Mouse (Mus musculus) right cerebral cortex, postnatal 14 days (tissue): ENCODE results near the gene Stx4a.
A peak's percentile ranks its signal among the peaks of the same experiment; 100 is the strongest.
"Not testable (repeated sequence)": the region's sequence is repeated elsewhere in the genome, so short reads cannot be mapped to it uniquely, and the experiment has no call there.

Source experiments
- DNase-seq: peaks from one replicate; pipeline ENCODE4 v3.0.0; 2022

Gene Stx4a

GRCm38 (mm10) chr7:127824176-127824871 lies at the start of gene Stx4a, which contains the start of gene Stx1b:
TSS of gene Stx4a (plus strand) at chr7:127824294.
TSS of gene Stx1b (minus strand) at chr7:127824549.
- DNase-seq = peak; percentile 88

DNA sequence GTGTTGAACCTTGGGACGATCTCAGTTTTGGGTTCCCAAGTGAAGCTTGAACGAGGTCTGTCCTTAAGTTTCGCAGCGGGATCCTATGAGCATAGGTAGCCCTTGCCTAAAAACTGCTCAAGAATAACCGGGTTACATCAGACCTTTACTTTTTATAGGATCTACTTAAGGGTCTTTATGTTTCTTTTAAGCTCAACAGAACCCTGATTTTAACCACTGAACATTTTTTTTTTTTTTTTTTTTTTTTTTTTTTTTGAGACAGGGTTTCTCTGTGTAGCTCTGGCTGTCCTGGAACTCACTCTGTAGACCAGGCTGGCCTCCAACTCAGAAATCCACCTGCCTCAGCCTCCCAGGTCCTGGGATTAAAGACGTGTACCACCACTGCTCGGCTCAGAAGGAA lies 48.3 kb upstream of the Stx4a start:
- not testable (repeated sequence) for DNase-seq

DNA sequence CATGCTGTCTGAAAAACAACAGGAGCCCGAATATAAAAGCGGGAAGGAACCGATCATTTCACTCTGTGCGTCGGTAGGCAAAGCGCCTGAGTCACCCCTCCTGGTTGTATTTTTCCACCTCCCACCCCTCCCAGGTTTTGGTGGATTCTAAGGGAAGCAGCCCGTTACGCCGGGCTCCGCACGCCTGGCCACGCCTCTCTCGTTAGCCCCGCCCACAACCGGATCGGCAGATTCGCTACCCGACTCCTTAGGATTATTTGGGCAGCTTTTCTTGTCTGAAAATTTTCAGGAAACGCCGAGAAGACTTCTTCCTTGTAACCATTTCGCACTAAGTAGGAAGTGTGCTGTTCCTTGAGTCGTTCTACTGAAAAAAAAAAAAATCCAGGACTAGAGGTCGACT lies 47.7 kb upstream of the Stx4a start, which contains the start of gene Setd1a:
TSS of gene Setd1a (plus strand) at position 245 of the 400 bp plus-strand sequence.
- DNase-seq = peak; percentile 91

- peak; percentile 97 for DNase-seq
Measured at GRCm38 (mm10) chr7:127776878-127777473, 47.1 kb upstream of the Stx4a start.

GRCm38 (mm10) chr7:127777474-127778266 lies 46.4 kb upstream of the Stx4a start:
- DNase-seq = peak; percentile 60

DNA sequence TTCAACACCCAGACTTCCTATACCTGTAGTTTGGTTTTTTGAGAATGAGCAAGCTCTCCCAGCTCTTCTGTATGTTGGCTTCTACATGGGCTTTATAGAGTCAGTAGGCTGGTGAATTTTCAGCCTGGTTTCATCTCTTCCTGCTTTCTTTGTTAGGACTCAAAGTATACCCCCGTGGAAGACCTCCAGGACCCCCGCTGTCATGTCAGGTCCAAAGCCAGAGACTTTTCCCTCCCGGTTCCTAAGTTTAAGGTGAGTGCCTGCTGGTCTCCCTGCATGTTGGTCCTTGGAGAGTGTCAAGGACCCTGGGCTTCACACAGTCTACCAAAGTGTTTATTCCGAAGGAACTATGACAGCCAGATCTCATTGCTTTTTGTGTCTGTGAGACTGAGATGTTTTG lies 45.7 kb upstream of the Stx4a start:
- no peak for DNase-seq

DNA sequence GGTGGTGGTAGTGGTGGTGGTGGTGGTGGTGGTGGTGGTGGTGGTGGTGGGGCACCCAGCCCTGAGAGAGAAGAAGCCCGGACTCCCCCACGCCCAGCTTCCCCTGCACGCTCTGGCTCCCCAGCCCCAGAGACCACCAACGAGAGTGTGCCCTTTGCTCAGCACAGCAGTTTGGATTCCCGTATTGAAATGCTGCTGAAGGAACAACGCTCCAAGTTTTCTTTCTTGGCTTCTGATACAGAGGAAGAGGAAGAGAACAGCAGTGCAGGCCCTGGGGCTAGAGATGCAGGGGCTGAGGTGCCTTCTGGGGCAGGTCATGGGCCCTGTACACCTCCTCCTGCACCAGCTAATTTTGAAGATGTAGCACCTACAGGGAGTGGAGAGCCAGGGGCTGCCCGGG lies 38.8 kb upstream of the Stx4a start, which contains the start of gene Gm49388:
TSS of gene Gm49388 (plus strand) at position 301 of the 400 bp plus-strand sequence.
- DNase-seq = no peak

DNA sequence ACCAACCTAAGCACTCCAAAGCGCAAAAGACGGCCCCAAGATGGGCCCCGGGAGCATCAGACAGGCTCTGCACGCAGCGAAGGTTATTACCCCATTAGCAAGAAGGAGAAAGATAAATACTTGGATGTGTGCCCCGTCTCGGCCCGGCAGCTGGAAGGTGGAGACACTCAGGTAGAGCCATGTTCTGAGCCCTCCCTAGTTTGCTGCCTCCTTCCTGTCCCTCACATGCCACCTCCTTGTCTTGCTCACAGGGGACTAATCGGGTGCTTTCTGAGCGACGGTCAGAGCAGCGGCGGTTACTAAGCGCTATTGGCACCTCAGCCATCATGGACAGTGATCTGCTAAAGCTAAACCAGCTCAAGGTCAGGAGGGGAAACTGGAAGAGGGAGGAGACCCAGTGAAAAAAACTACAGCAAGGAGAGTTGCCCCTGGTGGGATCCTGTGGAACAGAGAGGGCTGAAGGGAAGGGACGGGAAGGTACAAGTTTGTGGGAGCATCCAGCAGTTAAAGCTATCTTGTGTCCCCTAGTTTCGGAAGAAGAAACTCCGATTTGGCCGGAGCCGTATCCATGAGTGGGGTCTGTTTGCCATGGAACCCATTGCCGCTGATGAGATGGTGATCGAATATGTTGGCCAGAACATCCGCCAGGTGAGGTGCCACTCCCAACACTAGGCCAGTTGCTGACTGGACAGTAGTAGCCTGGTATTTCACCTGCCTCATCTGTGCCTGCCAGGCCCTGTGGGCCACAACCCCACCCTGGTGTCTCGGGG lies 26.8 kb upstream of the Stx4a start:
- no peak for DNase-seq

DNA sequence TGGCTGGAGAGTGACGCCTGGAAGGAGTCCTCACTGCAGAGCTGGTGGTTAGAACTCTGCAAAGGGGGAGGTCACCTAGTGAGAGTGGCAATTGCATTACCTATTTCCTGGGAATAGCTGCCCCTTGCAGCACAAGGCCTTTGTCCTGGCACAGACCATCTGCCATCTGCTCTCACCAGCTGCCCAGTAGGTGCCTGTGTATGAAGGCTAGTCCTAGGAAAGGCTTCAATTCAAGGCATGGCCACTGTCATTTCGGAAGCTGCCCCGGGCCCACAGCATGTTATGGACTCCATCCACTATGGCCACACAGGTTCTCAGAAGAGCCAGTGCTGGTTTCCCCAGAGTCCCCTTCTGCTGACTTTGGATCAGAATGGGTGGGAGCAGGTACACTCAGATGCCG lies 25.5 kb upstream of the Stx4a start:
- DNase-seq = no peak

- DNase-seq = no peak
Measured at GRCm38 (mm10) chr7:127799211-127799610, 24.9 kb upstream of the Stx4a start.

GRCm38 (mm10) chr7:127799738-127800137 lies 24.4 kb upstream of the Stx4a start:
- no peak for DNase-seq

- DNase-seq = peak; percentile 89
Measured at GRCm38 (mm10) chr7:127800435-127801009, 23.6 kb upstream of the Stx4a start, which contains the start of gene Hsd3b7. TSS of gene Hsd3b7 (plus strand) at chr7:127800604.

DNA sequence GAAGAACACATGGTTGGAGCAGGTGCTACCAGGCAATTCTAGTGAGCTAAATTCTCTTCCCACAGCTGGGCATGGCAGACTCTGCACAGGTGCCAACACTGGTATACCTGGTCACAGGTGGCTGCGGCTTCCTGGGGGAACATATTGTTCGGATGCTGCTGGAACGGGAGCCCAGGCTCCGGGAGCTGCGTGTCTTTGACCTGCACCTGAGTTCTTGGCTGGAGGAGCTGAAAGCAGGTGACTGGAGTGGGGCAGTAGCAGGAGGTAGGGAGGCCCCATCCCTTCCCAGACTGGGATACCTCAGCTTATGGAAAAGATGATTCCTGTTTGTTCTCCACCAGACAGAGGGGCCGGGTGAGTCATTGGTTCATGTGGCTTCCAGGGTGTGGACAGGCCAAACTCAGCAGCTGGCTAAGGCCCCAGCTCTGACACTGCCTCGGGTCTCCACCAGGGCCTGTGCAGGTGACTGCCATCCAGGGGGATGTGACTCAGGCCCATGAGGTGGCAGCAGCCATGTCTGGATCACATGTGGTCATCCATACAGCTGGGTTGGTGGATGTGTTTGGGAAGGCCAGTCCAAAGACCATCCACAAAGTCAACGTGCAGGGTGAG lies 23.0 kb upstream of the Stx4a start:
- DNase-seq = no peak

DNA sequence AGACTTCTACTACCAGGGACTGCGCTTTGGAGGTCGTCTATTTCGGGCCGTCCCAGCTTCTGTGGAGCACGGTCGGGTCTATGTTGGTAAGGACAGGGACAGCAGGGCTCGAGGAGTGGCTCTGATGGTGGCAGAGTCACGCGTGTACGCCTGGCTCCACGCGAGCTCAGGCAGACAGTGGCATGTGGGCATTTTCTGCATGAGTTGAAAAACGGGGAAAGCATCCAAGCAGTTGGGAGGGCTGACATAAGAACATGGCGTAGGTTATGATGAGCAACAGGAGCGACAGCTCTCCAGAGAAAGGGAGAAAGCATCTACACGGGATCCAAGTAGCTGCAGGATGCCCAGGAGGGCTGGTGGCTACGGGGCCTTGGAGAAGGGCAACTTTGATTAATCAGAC lies 21.8 kb upstream of the Stx4a start:
- no peak for DNase-seq

GRCm38 (mm10) chr7:127808821-127809220 lies 15.3 kb upstream of the Stx4a start:
- DNase-seq = no peak

DNA sequence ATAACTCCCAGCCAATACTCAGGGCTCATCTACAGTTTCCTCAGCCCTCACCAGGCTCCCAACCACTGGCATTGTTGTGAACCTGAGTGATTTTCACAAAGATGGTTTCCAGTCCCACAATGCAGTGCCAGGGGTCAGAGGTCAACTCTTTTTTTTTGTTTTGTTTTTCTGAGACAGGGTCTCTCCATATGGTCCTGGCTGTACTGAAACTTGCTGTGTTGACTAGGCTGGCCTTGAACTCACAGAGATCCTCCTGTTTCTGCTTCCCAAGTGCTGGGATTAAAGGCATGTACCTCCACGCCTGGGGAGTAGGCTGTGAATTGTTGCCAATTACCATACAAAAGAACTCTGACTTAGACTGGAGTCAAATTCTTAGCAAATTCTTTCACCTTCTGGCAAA lies 14.2 kb upstream of the Stx4a start:
- DNase-seq = no peak

DNA sequence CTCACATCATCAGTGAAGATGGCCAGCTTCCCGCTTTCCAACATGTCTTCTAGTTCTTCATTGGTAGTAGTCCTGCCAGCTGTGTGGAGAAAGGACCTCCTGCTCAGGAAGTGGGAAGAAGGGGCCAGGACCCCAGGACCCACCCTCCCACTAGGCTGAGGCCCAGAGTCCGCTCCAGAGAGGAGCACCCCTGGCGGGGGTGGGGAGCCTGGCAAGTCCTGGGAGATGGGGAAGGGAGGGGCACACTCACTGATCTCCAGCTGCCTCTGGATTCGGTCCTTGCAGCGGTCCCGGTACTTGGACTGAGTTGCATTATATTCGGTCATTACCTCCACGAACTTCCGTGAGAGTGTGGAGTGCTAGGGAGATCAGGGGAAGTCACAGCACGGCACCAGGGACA lies 13.4 kb upstream of the Stx4a start:
- no peak for DNase-seq

GRCm38 (mm10) chr7:127811240-127811639 lies 12.9 kb upstream of the Stx4a start:
- no peak for DNase-seq

DNA sequence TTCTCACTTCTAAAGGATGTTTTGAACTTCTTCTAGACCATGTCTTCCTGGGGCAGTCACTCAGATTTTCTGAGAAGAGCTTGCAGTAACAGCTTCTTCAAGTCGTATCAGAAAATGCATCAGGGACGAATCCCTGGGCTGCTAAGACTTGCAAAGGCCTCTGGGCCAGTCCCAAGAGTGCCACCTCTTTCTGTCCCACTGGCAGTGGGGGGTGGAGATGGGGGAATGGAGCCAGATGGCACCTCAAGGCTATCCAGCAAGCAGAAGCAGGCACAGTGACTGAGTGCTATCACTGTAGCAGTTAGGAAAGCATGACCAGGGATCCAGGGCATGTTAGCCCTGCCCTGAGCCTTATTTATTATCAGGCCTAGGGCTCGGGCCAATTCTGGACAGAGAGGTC lies 11.8 kb upstream of the Stx4a start:
- no peak for DNase-seq

GRCm38 (mm10) chr7:127813821-127814220 lies 10.3 kb upstream of the Stx4a start:
- DNase-seq = no peak

DNA sequence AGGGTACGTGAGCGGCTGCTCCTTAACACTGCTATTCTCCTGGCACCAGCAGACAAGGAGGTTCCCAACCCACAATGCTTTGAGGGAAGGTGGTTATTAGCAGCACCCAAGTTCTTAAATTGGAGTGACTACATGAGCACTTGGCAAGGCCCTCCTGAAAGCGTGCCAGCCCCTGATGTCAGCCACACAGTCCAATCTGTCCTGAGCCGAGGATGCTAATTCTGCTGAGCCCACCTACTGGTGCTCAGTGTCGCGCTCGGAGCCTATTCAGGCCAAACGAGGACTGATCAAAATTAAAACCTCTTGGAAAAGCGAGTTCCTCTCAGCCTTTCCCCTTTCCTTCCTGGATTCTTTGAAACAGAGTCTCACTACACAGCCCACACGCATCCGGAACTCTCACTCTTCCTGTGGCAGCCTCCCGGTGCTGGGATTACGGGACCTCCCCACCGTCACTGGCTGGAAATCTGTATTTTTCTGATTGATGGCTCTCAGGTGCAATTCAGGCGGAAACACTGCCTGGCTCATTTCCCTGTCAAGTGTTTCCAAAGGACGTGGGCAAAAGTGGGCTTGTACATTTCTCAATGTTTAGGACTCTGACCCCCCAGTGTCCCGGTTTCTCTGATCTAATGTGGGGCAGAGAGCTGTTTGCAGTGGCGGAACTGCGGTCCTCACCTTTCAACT lies 9.7 kb upstream of the Stx4a start:
- DNase-seq = peak; percentile 74
